Mouse (Mus musculus) intestine, embryonic 14.5 days (tissue): Measurements from ENCODE around the gene Klhl12. TPM values are rescaled to one million over a fixed set of nuclear protein-coding genes. Genes with fewer than 3 reads are reported as not detected.
A peak's percentile ranks its signal among the peaks of the same experiment; 100 is the strongest.
"Not testable (repeated sequence)": the region's sequence is repeated elsewhere in the genome, so short reads cannot be mapped to it uniquely, and the experiment has no call there.

Source experiments
- ATAC-seq: fragments of 200-750 bp; cut with Nextera tagmentation; replicated peaks from 2 replicates; pipeline ENCODE4 v1.8.0; 2017; ENCODE audit warnings: low read depth, moderate number of reproducible peaks, moderate TSS enrichment, moderate library complexity; ENCODE audit not compliant: low FRiP score, low TSS enrichment
- DNase-seq: peaks from one replicate; pipeline ENCODE4 v3.0.0-alpha.2; 2018; ENCODE audit warnings: low spot score
- H3K27ac ChIP-seq: fragments of 300-500 bp; sonication (generic); 2 replicates; pipeline ENCODE4 v1.5.1; 2014; ENCODE audit warnings: low read depth, mild to moderate bottlenecking, control low read depth
- H3K27me3 ChIP-seq: fragments of 300-500 bp; sonication (generic); replicated peaks from 2 replicates; pipeline ENCODE4 v1.6.1; 2014; ENCODE audit warnings: low read length, control low read depth; ENCODE audit not compliant: control insufficient read depth, insufficient read depth
- H3K36me3 ChIP-seq: fragments of 300-500 bp; sonication (generic); 2 replicates; pipeline ENCODE4 v1.6.1; 2014; ENCODE audit warnings: low read length, control low read depth; ENCODE audit not compliant: control insufficient read depth, insufficient read depth
- H3K4me1 ChIP-seq: fragments of 300-500 bp; sonication (generic); replicated peaks from 2 replicates; pipeline ENCODE4 v1.6.1; 2014; ENCODE audit warnings: low read length, control low read depth, mixed read lengths; ENCODE audit not compliant: control insufficient read depth, insufficient read depth
- H3K4me2 ChIP-seq: fragments of 300-500 bp; sonication (generic); 2 replicates; pipeline ENCODE4 v1.6.1; 2014; ENCODE audit warnings: low read length
- H3K4me3 ChIP-seq: fragments of 300-500 bp; sonication (generic); 2 replicates; pipeline ENCODE4 v1.5.1; 2014; ENCODE audit warnings: low read depth, low read length, control low read depth, mixed read lengths
- H3K9ac ChIP-seq: fragments of 300-500 bp; sonication (generic); 2 replicates; pipeline ENCODE4 v1.6.1; 2014; ENCODE audit warnings: mild to moderate bottlenecking, low read length
- H3K9me3 ChIP-seq: fragments of 300-500 bp; sonication (generic); 2 replicates; pipeline ENCODE4 v1.6.1; 2016; ENCODE audit warnings: low read length, control low read depth; ENCODE audit not compliant: control insufficient read depth
- WGBS: fragments of 180-500 bp; shearing (Covaris S2); extraction: QIAGEN DNeasy Blood & Tissue Kit; methylation state at CpG from one replicate; pipeline ENCODE4 v1.1.7; 2014; 5-methylcytosine and 5-hydroxymethylcytosine counted together
- polyA plus RNA-seq: library from polyadenylated mRNA; unstranded; fragments of >200 nt; fragmentation: Nextera tagmentation; extraction: Ambion mirVana; gene quantifications from 2 replicates; pipeline ENCODE4 v1.2.1, GENCODE M21; 2014

The Klhl12 gene
- polyA plus RNA-seq, 1 experiment from 2014 or later = 18.9 TPM

- H3K9me3 ChIP-seq, ATAC-seq, H3K27me3 ChIP-seq, H3K4me3 ChIP-seq, H3K4me2 ChIP-seq, H3K36me3 ChIP-seq, H3K9ac ChIP-seq, H3K4me1 ChIP-seq, H3K27ac ChIP-seq, DNase-seq: not testable (repeated sequence)
- WGBS = 94% methylated on average over 6 of the region's 10 CpGs
Measured at GRCm38 (mm10) chr1:134441737-134442136, 13.6 kb upstream of the Klhl12 start.

DNA sequence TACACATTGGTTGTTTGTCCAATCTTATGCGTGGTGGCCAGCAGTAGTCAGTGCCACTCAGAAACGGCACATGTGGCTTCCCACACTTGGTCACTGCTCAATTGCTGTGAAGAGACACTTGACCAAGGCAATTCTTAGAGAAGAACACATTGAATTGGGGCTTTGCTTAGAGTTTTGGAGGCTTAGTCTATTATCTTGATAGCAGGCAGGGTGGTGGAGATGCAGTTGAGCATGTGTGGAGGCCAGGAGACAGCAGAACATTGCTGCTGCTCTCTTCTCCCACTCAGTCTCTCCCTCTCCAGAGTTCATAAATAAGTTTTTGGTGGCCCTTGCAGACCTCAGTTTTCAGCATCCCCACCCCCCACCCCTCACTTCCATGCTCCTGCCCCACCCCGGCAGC, 12.9 kb upstream of the Klhl12 start:
- H3K4me2 ChIP-seq = no peak overlapping the region
- H3K4me3 ChIP-seq = no peak overlapping the region
- no peak overlapping the region for H3K27ac ChIP-seq
- no peak overlapping the region for H3K9ac ChIP-seq
- H3K27me3 ChIP-seq = no peaks in the 10 kb centered on the region
- 94% methylated on average over 3 of the region's 3 CpGs for WGBS
- H3K9me3 ChIP-seq = no peaks in the 10 kb centered on the region
- no peaks in the 10 kb centered on the region for H3K36me3 ChIP-seq
- DNase-seq = no peak
- no peak for ATAC-seq
- H3K4me1 ChIP-seq = no peaks in the 10 kb centered on the region

GRCm38 (mm10) chr1:134443288-134443687, 12.0 kb upstream of the Klhl12 start:
- H3K4me1 ChIP-seq, H3K27ac ChIP-seq, H3K27me3 ChIP-seq, ATAC-seq, H3K9me3 ChIP-seq, H3K4me2 ChIP-seq, H3K9ac ChIP-seq, H3K4me3 ChIP-seq, H3K36me3 ChIP-seq, DNase-seq: not testable (repeated sequence)
- 86% methylated on average over 1 of the region's 1 CpGs for WGBS

GRCm38 (mm10) chr1:134445418-134445817, 9.9 kb upstream of the Klhl12 start:
- ATAC-seq = no peak

GRCm38 (mm10) chr1:134448537-134448936, 6.8 kb upstream of the Klhl12 start:
- H3K27me3 ChIP-seq, ATAC-seq, H3K27ac ChIP-seq, H3K4me1 ChIP-seq, H3K4me3 ChIP-seq, H3K9me3 ChIP-seq, H3K9ac ChIP-seq, H3K36me3 ChIP-seq, H3K4me2 ChIP-seq, DNase-seq: not testable (repeated sequence)
- WGBS = 72% methylated on average over 3 of the region's 3 CpGs

More at GRCm38 (mm10) chr1:134445418-134445817, 9.9 kb upstream of the Klhl12 start:
- H3K36me3 ChIP-seq = no peaks in the 10 kb centered on the region
- 79% methylated on average over 2 of the region's 2 CpGs for WGBS
- no peaks in the 10 kb centered on the region for H3K9me3 ChIP-seq
- no peak overlapping the region for H3K27ac ChIP-seq
- DNase-seq = no peak
- H3K9ac ChIP-seq = no peak overlapping the region
- no peaks in the 10 kb centered on the region for H3K27me3 ChIP-seq
- H3K4me2 ChIP-seq = no peak overlapping the region
- H3K4me1 ChIP-seq = no peaks in the 10 kb centered on the region
- no peak overlapping the region for H3K4me3 ChIP-seq

DNA sequence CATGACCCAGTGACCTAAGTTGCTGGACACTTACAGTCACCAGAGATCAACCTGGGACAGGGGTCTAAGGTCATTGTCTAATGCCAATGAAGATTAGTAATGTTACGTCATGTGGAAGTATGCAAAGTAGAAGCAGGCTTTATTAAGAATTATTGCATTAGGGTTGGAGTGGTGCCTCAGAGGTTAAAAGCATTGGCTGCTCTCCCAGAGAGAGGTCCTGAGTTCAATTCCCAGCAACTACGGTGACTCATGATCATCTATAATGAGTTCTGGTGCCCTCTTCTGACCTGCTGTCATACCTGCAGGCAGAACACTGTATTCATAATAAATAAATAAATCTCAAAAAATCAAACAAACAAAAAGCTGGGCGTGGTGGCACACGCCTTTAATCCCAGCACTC, 5.1 kb upstream of the Klhl12 start:
- no peak overlapping the region for H3K27ac ChIP-seq
- H3K4me2 ChIP-seq = no peak overlapping the region
- H3K9ac ChIP-seq = no peak overlapping the region
- no peaks in the 10 kb centered on the region for H3K27me3 ChIP-seq
- DNase-seq (no peak), ATAC-seq (no peak)
- no peak overlapping the region for H3K4me3 ChIP-seq
- no peaks in the 10 kb centered on the region for H3K36me3 ChIP-seq
- H3K9me3 ChIP-seq = no peaks in the 10 kb centered on the region
- H3K4me1 ChIP-seq = no peaks in the 10 kb centered on the region
- 78% methylated on average over 4 of the region's 4 CpGs for WGBS

DNA sequence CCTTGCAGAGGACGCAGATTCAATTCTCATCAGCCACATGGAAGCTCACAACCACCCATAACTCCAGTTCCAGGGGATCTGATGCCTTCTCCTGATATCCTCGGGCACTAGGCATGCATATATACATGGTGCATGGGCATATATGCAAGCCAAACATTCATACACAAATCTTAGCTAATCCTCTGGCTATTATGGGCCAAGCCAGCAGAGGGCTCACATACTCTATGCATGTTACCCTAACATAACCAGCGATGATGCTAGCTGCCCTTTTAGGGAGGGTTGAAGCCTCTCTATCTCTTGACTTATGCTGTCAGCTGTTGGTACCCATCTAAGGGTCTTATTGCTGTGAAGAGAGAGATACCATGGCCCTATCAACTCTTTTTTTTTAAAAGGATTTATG, 4.3 kb upstream of the Klhl12 start:
- H3K4me3 ChIP-seq = no peak overlapping the region

GRCm38 (mm10) chr1:134456060-134456459, 729 bp downstream of the Klhl12 start:
- Histone ChIP-seq H3K4me1 (peaks cover 7% of the 10 kb centered on the region; the same call in 1 of the 2 replicates), H3K4me2 (peak overlapping the region; percentile 92), H3K9ac (peak overlapping the region; percentile 89), H3K9me3 (no peaks in the 10 kb centered on the region), H3K4me3 (peak overlapping the region; percentile 95), H3K27me3 (no peaks in the 10 kb centered on the region), H3K36me3 (peaks cover 21% of the 10 kb centered on the region), H3K27ac (no peak overlapping the region)
- 19% methylated on average over 5 of the region's 5 CpGs for WGBS
- ATAC-seq (no peak), DNase-seq (no peak)

More for the DNA sequence above, 4.3 kb upstream of the Klhl12 start:
- no peak for ATAC-seq
- Histone ChIP-seq H3K27me3 (no peaks in the 10 kb centered on the region), H3K36me3 (no peaks in the 10 kb centered on the region), H3K4me1 (0 out of 2 replicates have a peak, but pooled peaks cover 1% of the 10 kb centered on the region), H3K27ac (no peak overlapping the region), H3K9ac (no peak overlapping the region), H3K9me3 (no peaks in the 10 kb centered on the region), H3K4me2 (no peak overlapping the region)
- WGBS = 46% methylated on average over 3 of the region's 3 CpGs
- DNase-seq = peak; percentile 56

DNA sequence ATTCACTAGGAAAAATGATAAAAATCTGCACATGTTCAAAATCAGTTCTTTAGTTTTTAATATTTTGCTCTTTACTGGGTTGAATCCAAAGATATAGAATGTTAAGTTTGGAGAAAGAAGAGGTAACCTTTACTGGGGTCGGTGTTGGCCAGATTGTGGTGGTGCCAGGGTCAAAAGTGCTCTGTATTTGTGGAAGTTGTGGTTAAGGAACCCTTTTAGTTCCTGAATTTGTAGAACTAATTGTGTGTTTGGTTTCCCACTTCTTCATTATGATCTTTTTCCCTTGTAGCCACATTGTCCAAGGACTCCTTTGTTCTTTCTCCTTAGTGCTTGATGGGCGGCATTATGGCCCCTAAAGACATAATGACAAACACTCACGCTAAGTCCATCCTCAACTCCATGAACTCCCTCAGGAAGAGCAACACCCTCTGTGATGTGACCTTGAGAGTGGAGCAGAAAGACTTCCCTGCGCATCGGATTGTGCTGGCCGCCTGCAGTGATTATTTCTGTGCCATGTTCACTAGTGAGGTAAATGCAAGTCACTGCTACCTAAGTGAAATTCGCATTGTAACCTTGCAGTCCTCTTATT, 2.9 kb downstream of the Klhl12 start:
- H3K36me3 ChIP-seq = peaks cover 33% of the 10 kb centered on the region
- H3K4me1 ChIP-seq = peaks cover 7% of the 10 kb centered on the region; the same call in 1 of the 2 replicates
- no peak overlapping the region for H3K9ac ChIP-seq
- no peak overlapping the region for H3K27ac ChIP-seq
- no peak overlapping the region for H3K4me3 ChIP-seq
- 93% methylated on average over 7 of the region's 7 CpGs for WGBS
- DNase-seq (no peak), ATAC-seq (no peak)
- no peaks in the 10 kb centered on the region for H3K27me3 ChIP-seq
- H3K4me2 ChIP-seq = no peak overlapping the region
- no peaks in the 10 kb centered on the region for H3K9me3 ChIP-seq
